Mouse (Mus musculus): ENCODE results near the gene Sprr1a. TPM values are rescaled to one million over a fixed set of nuclear protein-coding genes. Genes with fewer than 3 reads are reported as not detected.
"Not testable (repeated sequence)": the region's sequence is repeated elsewhere in the genome, so short reads cannot be mapped to it uniquely, and the experiment has no call there.

Sprr1a gene
- total RNA-seq (2014; rRNA removed): not detected in 2 replicates
- polyA plus RNA-seq (2015; fragmentation: Nextera tagmentation; extraction: Ambion mirVana): 0.23 and 0.25 TPM in 2 replicates

- Histone ChIP-seq H3K4me2 (ENCODE audit: low read depth, low read length) (no peak within 1 kb of the TSS), H3K27ac (no peak within 1 kb of the TSS), H3K27me3 (ENCODE audit: insufficient read depth, low read length) (no peaks in the 10 kb centered on the region), H3K9ac (replicated peaks; ENCODE audit: low read length) (no peak within 1 kb of the TSS), H3K36me3 (ENCODE audit: insufficient read depth, low read length) (no peaks in the 10 kb centered on the region), H3K9me3 (ENCODE audit: low read length) (no peaks in the 10 kb centered on the region), H3K4me1 (ENCODE audit: insufficient read depth, low read length) (no peaks in the 10 kb centered on the region), H3K4me3 (ENCODE audit: low read length) (no peak within 1 kb of the TSS)
- no peak for TF ChIP-seq CTCF (IDR thresholded peaks at IDR 0.05; ENCODE audit: low read depth)
- ATAC-seq: no peak
- no peak for DNase-seq (ENCODE audit: low spot score)
Measured at GRCm38 (mm10) chr3:92485863-92486262, at the start of gene Sprr1a. Sprr1a (minus strand) TSS chr3:92485895.

GRCm38 (mm10) chr3:92534411-92534810 is 48.7 kb upstream of the Sprr1a start, which contains the start of gene 2310046K23Rik:
2310046K23Rik (minus strand) TSS chr3:92534511.
- Histone ChIP-seq H3K4me3 (ENCODE audit: low read length) (no peak within 1 kb of the TSS), H3K9me3 (ENCODE audit: low read length) (no peaks in the 10 kb centered on the region), H3K36me3 (ENCODE audit: insufficient read depth, low read length) (no peaks in the 10 kb centered on the region), H3K4me2 (ENCODE audit: low read depth, low read length) (no peak within 1 kb of the TSS), H3K27me3 (ENCODE audit: insufficient read depth, low read length) (no peaks in the 10 kb centered on the region), H3K9ac (replicated peaks; ENCODE audit: low read length) (no peak within 1 kb of the TSS), H3K4me1 (ENCODE audit: insufficient read depth, low read length) (no peaks in the 10 kb centered on the region), H3K27ac (no peak within 1 kb of the TSS)
- WGBS: 91% methylated on average over 3 of the region's 3 CpGs
- TF ChIP-seq CTCF (IDR thresholded peaks at IDR 0.05; ENCODE audit: low read depth): no peak
- DNase-seq (ENCODE audit: low spot score) (no peak), ATAC-seq (no peak)

- peak; percentile 48 for DNase-seq (ENCODE audit: low spot score)
- H3K4me1 ChIP-seq (ENCODE audit: insufficient read depth, low read length): no peaks in the 10 kb centered on the region
- TF ChIP-seq CTCF (IDR thresholded peaks at IDR 0.05; ENCODE audit: low read depth): peak; percentile 51
- H3K4me2 ChIP-seq (ENCODE audit: low read depth, low read length): no peak overlapping the region
- H3K9me3 ChIP-seq (ENCODE audit: low read length): no peaks in the 10 kb centered on the region
- H3K36me3 ChIP-seq (ENCODE audit: insufficient read depth, low read length): no peaks in the 10 kb centered on the region
- H3K9ac ChIP-seq (replicated peaks; ENCODE audit: low read length): no peak overlapping the region
- ATAC-seq: no peak
- H3K4me3 ChIP-seq (ENCODE audit: low read length): no peak overlapping the region
- H3K27me3 ChIP-seq (ENCODE audit: insufficient read depth, low read length): no peaks in the 10 kb centered on the region
- no peak overlapping the region for H3K27ac ChIP-seq
Measured at GRCm38 (mm10) chr3:92512325-92512724, 26.6 kb upstream of the Sprr1a start.

GRCm38 (mm10) chr3:92510786-92511185 is 25.1 kb upstream of the Sprr1a start:
- ATAC-seq: no peak
- H3K9me3 ChIP-seq (ENCODE audit: low read length): no peaks in the 10 kb centered on the region
- TF ChIP-seq CTCF (IDR thresholded peaks at IDR 0.05; ENCODE audit: low read depth): peak; percentile 59
- H3K4me3 ChIP-seq (ENCODE audit: low read length): no peak overlapping the region
- no peaks in the 10 kb centered on the region for H3K4me1 ChIP-seq (ENCODE audit: insufficient read depth, low read length)
- H3K27ac ChIP-seq: no peak overlapping the region
- no peaks in the 10 kb centered on the region for H3K27me3 ChIP-seq (ENCODE audit: insufficient read depth, low read length)
- DNase-seq (ENCODE audit: low spot score): peak; percentile 43
- no peak overlapping the region for H3K9ac ChIP-seq (replicated peaks; ENCODE audit: low read length)
- no peaks in the 10 kb centered on the region for H3K36me3 ChIP-seq (ENCODE audit: insufficient read depth, low read length)
- no peak overlapping the region for H3K4me2 ChIP-seq (ENCODE audit: low read depth, low read length)

- H3K4me2 ChIP-seq (ENCODE audit: low read depth, low read length): no peak overlapping the region
- H3K27ac ChIP-seq: no peak overlapping the region
- no peaks in the 10 kb centered on the region for H3K36me3 ChIP-seq (ENCODE audit: insufficient read depth, low read length)
- H3K9ac ChIP-seq (replicated peaks; ENCODE audit: low read length): no peak overlapping the region
- DNase-seq (ENCODE audit: low spot score): no peak
- no peak for ATAC-seq
- H3K27me3 ChIP-seq (ENCODE audit: insufficient read depth, low read length): no peaks in the 10 kb centered on the region
- no peaks in the 10 kb centered on the region for H3K4me1 ChIP-seq (ENCODE audit: insufficient read depth, low read length)
- no peak overlapping the region for H3K4me3 ChIP-seq (ENCODE audit: low read length)
- H3K9me3 ChIP-seq (ENCODE audit: low read length): no peaks in the 10 kb centered on the region
- no peak for TF ChIP-seq CTCF (IDR thresholded peaks at IDR 0.05; ENCODE audit: low read depth)
- 82% methylated on average over 1 of the region's 1 CpGs for WGBS
Measured at GRCm38 (mm10) chr3:92508185-92508584, 22.5 kb upstream of the Sprr1a start.

- Histone ChIP-seq H3K9ac (replicated peaks; ENCODE audit: low read length) (no peak overlapping the region), H3K4me3 (ENCODE audit: low read length) (no peak overlapping the region), H3K36me3 (ENCODE audit: insufficient read depth, low read length) (no peaks in the 10 kb centered on the region), H3K4me2 (ENCODE audit: low read depth, low read length) (no peak overlapping the region), H3K4me1 (ENCODE audit: insufficient read depth, low read length) (no peaks in the 10 kb centered on the region), H3K27ac (no peak overlapping the region), H3K27me3 (ENCODE audit: insufficient read depth, low read length) (no peaks in the 10 kb centered on the region), H3K9me3 (ENCODE audit: low read length) (no peaks in the 10 kb centered on the region)
- ATAC-seq: no peak
- no peak for TF ChIP-seq CTCF (IDR thresholded peaks at IDR 0.05; ENCODE audit: low read depth)
- no peak for DNase-seq (ENCODE audit: low spot score)
Measured at GRCm38 (mm10) chr3:92503528-92503927, 17.8 kb upstream of the Sprr1a start.

GRCm38 (mm10) chr3:92500393-92500792 is 14.7 kb upstream of the Sprr1a start, which contains the start of gene Sprr4:
Sprr4 (minus strand) TSS chr3:92500493.
- H3K4me3 ChIP-seq (ENCODE audit: low read length): no peak within 1 kb of the TSS
- DNase-seq (ENCODE audit: low spot score): no peak
- no peak for ATAC-seq
- H3K27ac ChIP-seq: no peak within 1 kb of the TSS
- 97% methylated on average over 1 of the region's 1 CpGs for WGBS
- H3K36me3 ChIP-seq (ENCODE audit: insufficient read depth, low read length): no peaks in the 10 kb centered on the region
- no peaks in the 10 kb centered on the region for H3K27me3 ChIP-seq (ENCODE audit: insufficient read depth, low read length)
- TF ChIP-seq CTCF (IDR thresholded peaks at IDR 0.05; ENCODE audit: low read depth): no peak
- H3K4me2 ChIP-seq (ENCODE audit: low read depth, low read length): no peak within 1 kb of the TSS
- no peaks in the 10 kb centered on the region for H3K4me1 ChIP-seq (ENCODE audit: insufficient read depth, low read length)
- no peaks in the 10 kb centered on the region for H3K9me3 ChIP-seq (ENCODE audit: low read length)
- no peak within 1 kb of the TSS for H3K9ac ChIP-seq (replicated peaks; ENCODE audit: low read length)

- not testable (repeated sequence) for H3K27ac ChIP-seq; H3K4me1 ChIP-seq (ENCODE audit: insufficient read depth, low read length); H3K4me2 ChIP-seq (ENCODE audit: low read depth, low read length); H3K9me3 ChIP-seq (ENCODE audit: low read length); H3K4me3 ChIP-seq (ENCODE audit: low read length); DNase-seq (ENCODE audit: low spot score); H3K36me3 ChIP-seq (ENCODE audit: insufficient read depth, low read length); H3K9ac ChIP-seq (replicated peaks; ENCODE audit: low read length); H3K27me3 ChIP-seq (ENCODE audit: insufficient read depth, low read length); ATAC-seq
Measured at GRCm38 (mm10) chr3:92490262-92490661, 4.6 kb upstream of the Sprr1a start.

All from hindbrain, postnatal 0 days (tissue).